Mouse (Mus musculus) kidney, embryonic 15.5 days (tissue): ENCODE measurements at regions not wholly inside any gene's neighbourhood (a gene's known extent, or its start where the extent isn't known, plus 50 kb on each side); places are given as distances from the start of the nearest gene placed in this dataset.

ENCODE experiments used
- ATAC-seq: fragments of 200-750 bp; cut with Nextera tagmentation; replicated peaks from 2 replicates; pipeline ENCODE4 v1.8.0; 2017; ENCODE audit warnings: moderate TSS enrichment; ENCODE audit not compliant: low FRiP score
- H3K27ac ChIP-seq: fragments of 300-500 bp; sonication (generic); 2 replicates; pipeline ENCODE4 v1.5.1; 2015; ENCODE audit warnings: mild to moderate bottlenecking, inconsistent platforms
- H3K27me3 ChIP-seq: fragments of 300-500 bp; sonication (generic); 2 replicates; pipeline ENCODE4 v1.6.1; 2015; ENCODE audit warnings: inconsistent platforms
- H3K36me3 ChIP-seq: fragments of 300-500 bp; sonication (generic); 2 replicates; pipeline ENCODE4 v1.6.1; 2015; ENCODE audit warnings: inconsistent platforms
- H3K4me1 ChIP-seq: fragments of 300-500 bp; sonication (generic); 2 replicates; pipeline ENCODE4 v1.6.1; 2015; ENCODE audit warnings: inconsistent platforms
- H3K4me2 ChIP-seq: fragments of 300-500 bp; sonication (generic); 2 replicates; pipeline ENCODE4 v1.6.1; 2015; ENCODE audit warnings: moderate library complexity, mild to moderate bottlenecking, inconsistent platforms
- H3K4me3 ChIP-seq: fragments of 300-500 bp; sonication (generic); replicated peaks from 2 replicates; pipeline ENCODE4 v1.5.1; 2015; ENCODE audit warnings: mild to moderate bottlenecking, inconsistent platforms
- H3K9ac ChIP-seq: fragments of 300-500 bp; sonication (generic); 2 replicates; pipeline ENCODE4 v1.6.1; 2015; ENCODE audit warnings: mild to moderate bottlenecking, inconsistent platforms
- H3K9me3 ChIP-seq: fragments of 300-500 bp; sonication (generic); replicated peaks from 2 replicates; pipeline ENCODE4 v1.6.1; 2016; ENCODE audit warnings: inconsistent platforms
- WGBS: fragments of 180-500 bp; shearing (Covaris S2); methylation state at CpG from one replicate; pipeline ENCODE4 v1.1.7; 2015; ENCODE audit warnings: mixed read lengths; 5-methylcytosine and 5-hydroxymethylcytosine counted together

DNA sequence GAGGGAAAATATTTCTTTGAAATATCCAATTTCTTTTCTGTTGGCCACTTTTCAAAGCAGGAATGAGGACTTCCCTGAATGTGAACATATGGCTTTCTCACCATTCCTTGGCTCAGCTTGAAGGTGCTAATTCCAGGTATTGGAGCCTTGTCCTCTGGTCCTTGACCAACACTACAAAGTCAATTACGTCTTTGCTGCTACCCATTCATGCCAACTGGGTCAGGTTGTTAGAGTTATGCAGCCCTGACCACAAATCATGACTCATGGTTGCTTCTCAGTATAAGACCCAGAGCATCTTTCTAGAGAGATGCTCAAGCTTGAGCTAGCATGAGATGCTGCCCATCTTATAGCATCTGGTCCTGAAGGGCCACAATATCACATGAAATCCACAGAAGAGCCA, 141.0 kb upstream of the Adamts9 start:
- 0 out of 2 replicates have a peak, but pooled peaks cover 4% of the 10 kb centered on the region for H3K4me1 ChIP-seq
- no peaks in the 10 kb centered on the region for H3K27me3 ChIP-seq
- no peak overlapping the region for H3K4me3 ChIP-seq
- no peak for ATAC-seq
- WGBS = 84% methylated on average over 1 of the region's 1 CpGs
- no peak overlapping the region for H3K4me2 ChIP-seq
- no peaks in the 10 kb centered on the region for H3K9me3 ChIP-seq
- no peak overlapping the region for H3K27ac ChIP-seq
- no peaks in the 10 kb centered on the region for H3K36me3 ChIP-seq
- no peak overlapping the region for H3K9ac ChIP-seq

GRCm38 (mm10) chr6:93083716-93084115, 140.4 kb upstream of the Adamts9 start:
- no peak overlapping the region for H3K27ac ChIP-seq
- no peaks in the 10 kb centered on the region for H3K9me3 ChIP-seq
- no peak overlapping the region for H3K4me3 ChIP-seq
- no peaks in the 10 kb centered on the region for H3K27me3 ChIP-seq
- no peak overlapping the region for H3K4me2 ChIP-seq
- H3K9ac ChIP-seq = no peak overlapping the region
- H3K36me3 ChIP-seq = no peaks in the 10 kb centered on the region
- WGBS = 75% methylated on average over 6 of the region's 6 CpGs
- H3K4me1 ChIP-seq = 0 out of 2 replicates have a peak, but pooled peaks cover 4% of the 10 kb centered on the region
- no peak for ATAC-seq

DNA sequence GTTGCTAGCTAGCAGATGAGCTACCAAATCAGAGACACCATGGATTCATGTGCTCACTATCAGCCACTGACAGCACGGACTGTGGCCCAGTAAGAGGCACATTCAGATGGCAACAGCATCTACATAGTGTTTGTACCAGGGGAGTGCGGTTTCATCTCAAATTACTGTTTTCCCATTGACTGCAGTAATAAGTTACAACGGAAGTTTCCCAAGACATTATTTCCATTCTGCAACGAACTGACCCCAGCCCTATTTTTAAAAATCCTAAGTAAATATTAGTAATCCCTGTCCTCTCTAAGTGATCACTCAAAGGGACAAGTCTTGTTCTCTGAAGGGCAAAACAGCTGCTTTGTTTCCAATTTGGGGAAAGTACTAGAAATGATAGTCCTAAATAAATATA, 138.9 kb upstream of the Adamts9 start:
- Histone ChIP-seq H3K36me3 (no peaks in the 10 kb centered on the region), H3K27ac (no peak overlapping the region), H3K4me1 (0 out of 2 replicates have a peak, but pooled peaks cover 4% of the 10 kb centered on the region), H3K4me2 (no peak overlapping the region), H3K9ac (no peak overlapping the region), H3K4me3 (no peak overlapping the region), H3K9me3 (no peaks in the 10 kb centered on the region), H3K27me3 (no peaks in the 10 kb centered on the region)
- no peak for ATAC-seq
- 29% methylated on average over 4 of the region's 4 CpGs for WGBS

DNA sequence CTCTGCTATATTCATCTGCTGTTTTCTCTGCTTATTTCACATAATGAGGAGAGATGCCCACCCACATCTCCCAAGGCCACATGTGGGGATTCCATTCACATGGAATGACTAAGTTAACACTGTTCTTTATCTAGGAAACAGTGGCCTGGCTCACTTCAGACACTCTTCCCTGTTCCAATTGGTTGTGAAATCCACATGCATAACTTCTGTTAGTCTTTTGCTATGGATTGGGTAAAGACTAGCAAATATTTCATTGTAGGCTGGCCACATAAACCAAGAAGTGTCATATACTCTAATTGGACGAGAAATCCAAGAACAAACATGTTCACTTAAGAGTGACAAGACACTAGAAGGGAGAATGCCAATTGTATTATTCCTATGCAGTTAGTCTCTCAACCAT, 133.4 kb upstream of the Adamts9 start:
- 83% methylated on average over 1 of the region's 1 CpGs for WGBS
- Histone ChIP-seq H3K27ac (no peak overlapping the region), H3K27me3 (no peaks in the 10 kb centered on the region), H3K9ac (no peak overlapping the region), H3K4me3 (no peak overlapping the region), H3K4me1 (peaks cover 5% of the 10 kb centered on the region; the same call in 1 of the 2 replicates), H3K36me3 (no peaks in the 10 kb centered on the region), H3K4me2 (no peak overlapping the region), H3K9me3 (no peaks in the 10 kb centered on the region)
- ATAC-seq = no peak

DNA sequence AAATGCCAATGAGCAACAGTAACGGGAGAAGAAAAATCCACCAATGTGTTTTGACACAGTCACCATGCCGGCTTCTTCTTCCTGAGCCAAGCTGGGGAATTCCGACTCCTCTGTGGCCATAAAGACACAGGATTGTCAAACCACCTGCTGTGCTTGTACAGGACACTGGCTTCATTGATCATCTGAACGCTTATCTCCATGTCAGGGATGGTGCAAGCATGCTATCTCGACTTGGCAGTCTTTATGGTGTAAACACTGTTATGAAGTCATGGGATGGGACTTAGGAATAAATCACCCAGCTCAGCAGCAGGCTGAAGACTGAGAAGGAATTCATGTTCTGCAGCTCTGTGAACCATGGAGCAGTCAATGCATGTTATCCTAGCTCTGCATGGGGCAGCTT, 132.6 kb upstream of the Adamts9 start:
- H3K4me2 ChIP-seq = no peak overlapping the region
- no peak for ATAC-seq
- no peak overlapping the region for H3K4me3 ChIP-seq
- 54% methylated on average over 5 of the region's 5 CpGs for WGBS
- no peaks in the 10 kb centered on the region for H3K27me3 ChIP-seq
- H3K4me1 ChIP-seq = peaks cover 5% of the 10 kb centered on the region; the same call in 1 of the 2 replicates
- H3K9ac ChIP-seq = no peak overlapping the region
- H3K27ac ChIP-seq = no peak overlapping the region
- H3K36me3 ChIP-seq = no peaks in the 10 kb centered on the region
- H3K9me3 ChIP-seq = no peaks in the 10 kb centered on the region

GRCm38 (mm10) chr6:93075011-93075410, 131.7 kb upstream of the Adamts9 start:
- 86% methylated on average over 4 of the region's 4 CpGs for WGBS
- no peak for ATAC-seq
- Histone ChIP-seq H3K27ac (no peak overlapping the region), H3K9ac (no peak overlapping the region), H3K4me3 (no peak overlapping the region), H3K4me2 (no peak overlapping the region), H3K36me3 (no peaks in the 10 kb centered on the region), H3K9me3 (no peaks in the 10 kb centered on the region), H3K27me3 (no peaks in the 10 kb centered on the region), H3K4me1 (peaks cover 5% of the 10 kb centered on the region; the same call in 1 of the 2 replicates)

- Histone ChIP-seq H3K9ac (no peak overlapping the region), H3K27ac (no peak overlapping the region), H3K36me3 (no peaks in the 10 kb centered on the region), H3K27me3 (no peaks in the 10 kb centered on the region), H3K4me3 (no peak overlapping the region), H3K9me3 (no peaks in the 10 kb centered on the region), H3K4me2 (no peak overlapping the region), H3K4me1 (peaks cover 19% of the 10 kb centered on the region)
- 82% methylated on average over 5 of the region's 5 CpGs for WGBS
- no peak for ATAC-seq
Measured at GRCm38 (mm10) chr6:93070916-93071315, 127.6 kb upstream of the Adamts9 start.

DNA sequence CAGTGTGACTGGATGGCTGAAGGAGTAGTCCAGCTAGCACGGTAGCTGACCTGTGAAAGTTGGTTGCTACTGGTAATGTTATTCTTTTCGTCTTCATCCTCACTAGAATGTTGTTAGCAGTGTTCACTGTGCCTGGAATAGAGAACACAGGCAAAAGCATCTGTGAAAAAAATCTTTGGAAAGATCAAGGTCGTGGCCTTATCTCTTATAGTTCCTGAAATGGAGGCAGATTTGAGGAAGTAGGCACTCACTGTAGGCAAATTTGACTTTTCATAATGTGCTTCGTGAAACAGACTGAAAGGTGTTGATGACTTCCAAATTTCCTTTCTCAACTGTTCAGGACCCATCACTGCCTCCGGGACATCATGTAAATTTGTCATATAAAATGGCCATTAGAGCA, 124.5 kb upstream of the Adamts9 start:
- peak overlapping the region; percentile 92 for H3K27ac ChIP-seq

DNA sequence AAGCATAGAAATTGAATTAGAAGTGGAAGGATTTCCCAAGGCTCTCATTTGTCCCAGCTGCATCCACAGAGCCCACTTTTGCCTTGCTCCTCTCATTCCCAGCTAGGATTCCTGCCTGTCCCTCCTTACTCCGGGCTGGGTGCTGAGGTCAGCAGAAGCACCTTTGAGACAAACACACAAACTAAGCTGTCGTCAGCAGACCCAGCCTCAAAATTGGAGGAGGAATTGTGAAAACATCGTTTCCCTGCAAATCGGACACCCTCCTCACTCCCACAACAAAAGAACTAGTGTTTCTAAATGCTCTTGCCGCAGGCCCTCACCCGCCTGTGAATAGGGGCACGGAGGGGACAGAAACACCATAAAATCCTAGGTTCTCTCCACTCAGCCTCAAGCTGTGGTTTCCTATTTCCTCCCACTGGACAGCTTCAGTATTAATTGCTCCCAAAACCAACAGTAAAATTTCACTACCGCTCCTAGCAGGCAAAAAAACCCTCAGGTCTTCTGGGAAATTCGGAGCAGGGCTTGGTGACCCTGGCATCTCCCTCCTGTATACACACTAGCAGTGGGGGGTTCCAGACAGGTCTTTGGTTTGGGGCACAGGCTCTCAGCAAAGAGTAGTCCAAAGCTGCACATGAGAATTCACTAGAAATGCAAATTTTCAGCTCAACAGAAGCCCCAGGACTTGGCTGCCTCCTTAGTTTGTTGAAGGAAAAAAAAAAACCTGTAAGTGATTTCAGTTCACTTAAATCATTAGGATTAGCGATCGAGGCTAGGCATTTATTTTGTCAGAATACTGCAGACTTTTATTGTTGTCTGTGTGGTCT, 123.5 kb upstream of the Adamts9 start:
- H3K36me3 ChIP-seq = no peaks in the 10 kb centered on the region
- no peaks in the 10 kb centered on the region for H3K27me3 ChIP-seq
- H3K4me2 ChIP-seq = peak overlapping the region; percentile 54
- H3K9me3 ChIP-seq = no peaks in the 10 kb centered on the region
- peak overlapping the region; percentile 20 for H3K4me3 ChIP-seq
- peak; percentile 91 for ATAC-seq
- WGBS = 4% methylated on average over 11 of the region's 11 CpGs
- peak overlapping the region; percentile 92 for H3K27ac ChIP-seq
- 0 out of 2 replicates have a peak overlapping the region, but pooled peaks have one; percentile 19 for H3K9ac ChIP-seq
- H3K4me1 ChIP-seq = peaks cover 37% of the 10 kb centered on the region

More for the DNA sequence above, 124.5 kb upstream of the Adamts9 start:
- H3K36me3 ChIP-seq = no peaks in the 10 kb centered on the region
- ATAC-seq = no peak
- H3K4me3 ChIP-seq = no peak overlapping the region
- 74% methylated on average over 5 of the region's 5 CpGs for WGBS
- peaks cover 37% of the 10 kb centered on the region for H3K4me1 ChIP-seq
- H3K4me2 ChIP-seq = no peak overlapping the region
- no peaks in the 10 kb centered on the region for H3K27me3 ChIP-seq
- no peak overlapping the region for H3K9ac ChIP-seq
- H3K9me3 ChIP-seq = no peaks in the 10 kb centered on the region

GRCm38 (mm10) chr6:93065917-93066552, 122.7 kb upstream of the Adamts9 start:
- Histone ChIP-seq H3K27ac (peak overlapping the region; percentile 92), H3K4me2 (peak overlapping the region; percentile 54), H3K9ac (peak overlapping the region; percentile 19; the same call in 1 of the 2 replicates), H3K36me3 (no peaks in the 10 kb centered on the region), H3K9me3 (no peaks in the 10 kb centered on the region), H3K27me3 (no peaks in the 10 kb centered on the region), H3K4me1 (peaks cover 37% of the 10 kb centered on the region), H3K4me3 (peak overlapping the region; percentile 20)
- peak; percentile 45 for ATAC-seq
- WGBS = 14% methylated on average over 12 of the region's 12 CpGs

GRCm38 (mm10) chr6:93065366-93065765, 122.1 kb upstream of the Adamts9 start:
- Histone ChIP-seq H3K4me3 (no peak overlapping the region), H3K27me3 (no peaks in the 10 kb centered on the region), H3K4me1 (peaks cover 37% of the 10 kb centered on the region), H3K9me3 (no peaks in the 10 kb centered on the region), H3K36me3 (no peaks in the 10 kb centered on the region), H3K27ac (peak overlapping the region; percentile 92), H3K9ac (no peak overlapping the region), H3K4me2 (0 out of 2 replicates have a peak overlapping the region, but pooled peaks have one; percentile 54)
- 43% methylated on average over 6 of the region's 6 CpGs for WGBS
- no peak for ATAC-seq

GRCm38 (mm10) chr6:93064366-93064765, 121.1 kb upstream of the Adamts9 start:
- Histone ChIP-seq H3K9me3 (no peaks in the 10 kb centered on the region), H3K4me1 (peaks cover 37% of the 10 kb centered on the region), H3K9ac (no peak overlapping the region), H3K36me3 (no peaks in the 10 kb centered on the region), H3K27ac (no peak overlapping the region), H3K4me2 (no peak overlapping the region), H3K4me3 (no peak overlapping the region), H3K27me3 (no peaks in the 10 kb centered on the region)
- WGBS = 38% methylated on average over 7 of the region's 7 CpGs
- ATAC-seq = no peak
